Mouse (Mus musculus) kidney, adult 9 months (tissue): ENCODE results near the gene Prss57.
A peak's percentile ranks its signal among the peaks of the same experiment; 100 is the strongest.

ENCODE experiments used
- DNase-seq: peaks from one replicate; pipeline ENCODE4 v3.0.0; 2022

Gene Prss57

GRCm38 (mm10) chr10:79748496-79748895, 42.3 kb downstream of the Prss57 start:
- no peak for DNase-seq

DNA sequence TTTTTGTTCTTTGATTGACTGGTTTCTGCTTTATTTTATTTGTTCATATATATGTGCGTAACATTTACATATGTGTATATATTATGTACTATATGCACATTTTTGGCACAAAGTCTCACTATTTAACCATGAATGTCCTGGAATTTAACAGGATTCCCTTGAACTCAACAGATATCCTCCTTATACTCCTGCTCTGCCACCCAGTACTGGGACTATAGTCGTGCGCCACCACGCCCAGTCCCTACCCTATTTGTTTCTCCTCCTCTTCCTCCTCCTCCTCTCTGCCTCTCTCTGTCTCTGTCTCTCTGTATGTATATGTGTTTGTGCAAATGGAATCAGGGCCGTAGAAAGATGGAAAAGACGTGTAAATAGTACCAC, 44.0 kb downstream of the Prss57 start:
- peak; percentile 42 for DNase-seq

- DNase-seq = peak; percentile 99
These were observed 44.6 kb downstream of the Prss57 start, which contains the start of gene Polrmt for GRCm38 (mm10) chr10:79745898-79746773. Gene Polrmt, minus strand, starts transcription at chr10:79746581.

DNA sequence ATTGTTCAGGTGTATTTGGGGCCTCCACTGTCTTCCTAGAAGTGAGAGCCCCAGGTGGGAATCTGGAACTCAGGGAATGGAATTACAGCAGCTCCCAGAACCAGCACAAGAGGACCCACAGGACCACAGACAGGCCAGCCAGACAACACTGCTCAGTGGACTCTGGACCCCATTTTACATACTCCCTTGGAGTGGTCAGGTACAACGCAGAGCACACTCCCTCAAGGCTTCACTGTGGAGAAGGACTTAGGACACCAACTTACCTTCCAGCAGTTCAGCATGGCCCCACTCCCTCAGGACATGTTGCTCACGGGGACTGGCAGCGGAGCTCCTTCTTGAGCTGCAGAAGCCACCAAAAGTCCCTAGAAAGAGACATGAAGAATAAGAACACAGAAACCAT, 45.4 kb downstream of the Prss57 start:
- peak; percentile 57 for DNase-seq

- DNase-seq = no peak
These were observed 47.0 kb downstream of the Prss57 start for GRCm38 (mm10) chr10:79743650-79744365.

- DNase-seq = no peak
These were observed 47.6 kb downstream of the Prss57 start for GRCm38 (mm10) chr10:79743161-79743560.

DNA sequence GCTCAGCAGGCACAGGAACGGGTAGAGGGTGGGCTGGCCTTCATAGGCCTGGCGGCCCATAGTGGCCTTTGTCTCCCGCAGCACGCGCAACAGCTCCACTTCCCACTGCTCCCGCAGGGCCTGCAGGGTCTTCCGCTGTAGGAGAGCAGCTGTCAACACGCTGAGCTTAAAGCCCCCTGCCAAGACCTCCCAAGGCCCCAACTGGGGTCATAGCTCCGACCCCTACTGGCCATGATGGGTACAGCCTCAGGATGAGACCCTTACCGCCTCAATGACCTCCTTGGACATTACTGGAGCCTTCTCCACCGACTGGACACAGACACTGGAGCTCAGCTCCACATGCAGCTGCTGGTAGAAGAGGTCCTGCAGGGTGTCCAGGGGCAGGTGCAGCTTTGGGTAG, 49.9 kb downstream of the Prss57 start:
- no peak for DNase-seq

GRCm38 (mm10) chr10:79739234-79739633, 51.5 kb downstream of the Prss57 start:
- DNase-seq = no peak

GRCm38 (mm10) chr10:79738259-79738658, 52.5 kb downstream of the Prss57 start:
- DNase-seq = peak; percentile 45

DNA sequence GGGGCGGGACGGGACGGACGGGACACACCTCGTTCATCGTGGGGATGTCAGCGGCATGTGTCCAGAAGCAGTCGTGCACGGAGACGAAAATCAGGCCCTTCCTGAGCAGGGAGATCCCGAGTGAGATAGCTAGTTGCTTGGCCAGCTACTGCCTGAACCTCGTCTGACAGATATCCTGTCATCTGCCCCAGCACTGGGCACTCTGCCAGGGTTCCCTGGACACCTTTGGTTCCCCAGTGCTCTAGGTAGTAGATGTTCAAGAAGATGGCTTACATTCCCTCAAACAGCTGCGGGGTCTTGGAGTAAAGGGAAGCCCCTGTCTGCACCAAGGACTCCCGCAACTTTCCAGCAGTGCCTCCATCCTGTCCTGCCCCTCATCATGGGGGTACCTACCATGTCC, 54.1 kb downstream of the Prss57 start:
- no peak for DNase-seq

DNA sequence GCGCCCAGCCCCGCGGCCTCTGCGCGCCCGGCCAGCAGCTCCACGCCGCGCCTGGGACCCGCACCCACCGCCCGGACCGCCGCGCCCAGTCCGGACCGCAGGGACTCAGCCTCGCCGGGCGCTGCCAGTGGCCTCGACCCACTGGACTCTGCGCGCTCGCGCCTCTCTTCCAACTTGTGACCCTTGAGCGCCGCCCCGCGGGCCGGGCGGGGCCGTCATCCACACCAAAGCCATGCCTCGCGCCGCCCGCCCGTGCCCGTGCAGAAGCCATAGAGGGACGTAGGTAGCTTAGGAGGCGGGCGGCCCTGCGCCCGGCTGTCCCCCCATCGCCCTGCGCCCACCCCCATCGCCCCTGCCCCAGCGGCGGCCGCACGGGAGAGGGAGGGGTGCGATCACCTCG, 55.4 kb downstream of the Prss57 start:
- no peak for DNase-seq

DNA sequence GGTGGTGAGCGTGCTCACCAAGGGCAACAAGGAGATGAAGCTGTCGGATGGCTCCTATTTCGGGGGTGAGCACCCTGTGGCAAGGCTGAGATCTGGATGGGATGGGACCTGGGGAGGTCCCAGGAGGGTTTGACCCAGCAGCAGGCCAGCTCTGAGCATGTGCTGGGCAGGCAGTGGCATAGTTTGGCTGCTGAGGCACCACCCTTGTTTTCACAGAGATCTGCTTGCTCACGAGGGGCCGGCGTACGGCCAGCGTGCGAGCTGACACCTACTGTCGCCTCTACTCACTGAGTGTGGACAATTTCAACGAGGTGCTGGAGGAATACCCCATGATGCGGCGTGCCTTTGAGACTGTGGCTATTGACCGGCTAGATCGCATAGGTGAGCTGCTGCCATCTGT, 56.9 kb downstream of the Prss57 start:
- DNase-seq = no peak

GRCm38 (mm10) chr10:79732500-79732899, 58.3 kb downstream of the Prss57 start:
- DNase-seq = peak; percentile 44
